Mouse (Mus musculus): ENCODE data around the gene Spns3.
A peak's percentile ranks its signal among the peaks of the same experiment; 100 is the strongest.

Gene Spns3

GRCm38 (mm10) chr11:72485157-72485556 is 65.1 kb downstream of the Spns3 start:
- DNase-seq (ENCODE audit: low read depth, low spot score) = no peak

GRCm38 (mm10) chr11:72484549-72484948 is 65.8 kb downstream of the Spns3 start:
- no peak for DNase-seq (ENCODE audit: low read depth, low spot score)

- DNase-seq (ENCODE audit: low read depth, low spot score) = no peak
Observed at GRCm38 (mm10) chr11:72481952-72482351, 68.4 kb downstream of the Spns3 start.

GRCm38 (mm10) chr11:72481313-72481712 is 69.0 kb downstream of the Spns3 start:
- DNase-seq (ENCODE audit: low read depth, low spot score) = peak; percentile 63

GRCm38 (mm10) chr11:72479499-72479898 is 70.8 kb downstream of the Spns3 start:
- no peak for DNase-seq (ENCODE audit: low read depth, low spot score)

- DNase-seq (ENCODE audit: low read depth, low spot score) = no peak
Observed at GRCm38 (mm10) chr11:72478228-72478627, 72.1 kb downstream of the Spns3 start.

GRCm38 (mm10) chr11:72477653-72478052 is 72.7 kb downstream of the Spns3 start:
- DNase-seq (ENCODE audit: low read depth, low spot score) = no peak

GRCm38 (mm10) chr11:72477182-72477581 is 73.1 kb downstream of the Spns3 start:
- no peak for DNase-seq (ENCODE audit: low read depth, low spot score)

- DNase-seq (ENCODE audit: low read depth, low spot score) = peak; percentile 77
Observed at GRCm38 (mm10) chr11:72476074-72476625, 74.2 kb downstream of the Spns3 start.

- no peak for DNase-seq (ENCODE audit: low read depth, low spot score)
Observed at GRCm38 (mm10) chr11:72475408-72475807, 74.9 kb downstream of the Spns3 start.

- peak; percentile 57 for DNase-seq (ENCODE audit: low read depth, low spot score)
Observed at GRCm38 (mm10) chr11:72474926-72475325, 75.4 kb downstream of the Spns3 start.

- no peak for DNase-seq (ENCODE audit: low read depth, low spot score)
Observed at GRCm38 (mm10) chr11:72473540-72473939, 76.8 kb downstream of the Spns3 start.

GRCm38 (mm10) chr11:72471381-72471780 is 78.9 kb downstream of the Spns3 start:
- no peak for DNase-seq (ENCODE audit: low read depth, low spot score)

- no peak for DNase-seq (ENCODE audit: low read depth, low spot score)
Observed at GRCm38 (mm10) chr11:72470004-72470403, 80.3 kb downstream of the Spns3 start.

GRCm38 (mm10) chr11:72469217-72469616 is 81.1 kb downstream of the Spns3 start:
- DNase-seq (ENCODE audit: low read depth, low spot score) = no peak

- no peak for DNase-seq (ENCODE audit: low read depth, low spot score)
Observed at GRCm38 (mm10) chr11:72468525-72468924, 81.8 kb downstream of the Spns3 start.

GRCm38 (mm10) chr11:72466694-72467507 is 83.4 kb downstream of the Spns3 start:
- no peak for DNase-seq (ENCODE audit: low read depth, low spot score)

GRCm38 (mm10) chr11:72465978-72466693 is 84.2 kb downstream of the Spns3 start:
- DNase-seq (ENCODE audit: low read depth, low spot score) = no peak

GRCm38 (mm10) chr11:72464821-72465220 is 85.5 kb downstream of the Spns3 start:
- DNase-seq (ENCODE audit: low read depth, low spot score) = no peak

GRCm38 (mm10) chr11:72461500-72461981 is 88.8 kb downstream of the Spns3 start:
- no peak for DNase-seq (ENCODE audit: low read depth, low spot score)

- DNase-seq (ENCODE audit: low read depth, low spot score) = no peak
Observed at GRCm38 (mm10) chr11:72458502-72458901, 91.8 kb downstream of the Spns3 start.

GRCm38 (mm10) chr11:72457995-72458496 is 92.3 kb downstream of the Spns3 start:
- DNase-seq (ENCODE audit: low read depth, low spot score) = no peak

All from skeletal muscle tissue, adult 2 months (tissue).